Mouse (Mus musculus): ENCODE results near the gene Fam217b. TPM values are rescaled to one million over a fixed set of nuclear protein-coding genes. Genes with fewer than 3 reads are reported as not detected.

Gene Fam217b
- polyA plus RNA-seq, 1 experiment from 2014 or later = 1.2 TPM

DNA sequence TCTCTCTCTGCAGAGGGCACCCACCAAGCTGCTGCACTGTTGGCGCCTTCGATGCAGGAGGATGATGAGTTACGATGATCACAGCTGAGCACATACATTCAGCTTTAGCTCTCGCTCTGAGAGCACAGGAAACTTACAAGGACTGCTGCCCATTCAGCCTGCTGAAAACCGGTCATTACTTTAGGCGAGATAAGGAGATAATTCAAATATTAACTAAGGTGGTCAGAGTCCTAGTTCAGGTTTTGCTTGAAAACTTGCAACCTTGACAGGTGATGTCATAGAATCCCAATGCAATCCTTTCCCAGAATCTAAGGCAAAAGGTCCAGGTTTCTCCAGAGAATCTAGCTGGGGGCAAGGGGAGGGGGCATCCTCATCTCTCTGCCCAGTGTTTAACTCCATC, 15.1 kb downstream of the Fam217b start:
- H3K27ac ChIP-seq (ENCODE audit: low read depth, low read length) = no peak overlapping the region
- H3K4me1 ChIP-seq (ENCODE audit: control insufficient read depth, insufficient read depth, low read length) = no peaks in the 10 kb centered on the region
- H3K27me3 ChIP-seq (ENCODE audit: control insufficient read depth, insufficient read depth, low read length) = no peaks in the 10 kb centered on the region
- no peaks in the 10 kb centered on the region for H3K36me3 ChIP-seq (ENCODE audit: control insufficient read depth, insufficient read depth, low read length)
- H3K4me2 ChIP-seq = no peak overlapping the region
- no peak overlapping the region for H3K9ac ChIP-seq (ENCODE audit: low read length)
- H3K4me3 ChIP-seq (ENCODE audit: low read depth, low read length) = no peak overlapping the region
- 87% methylated on average over 6 of the region's 6 CpGs for WGBS
- DNase-seq (ENCODE audit: low spot score, missing footprints) (no peak), ATAC-seq (ENCODE audit: low FRiP score) (no peak)
- H3K9me3 ChIP-seq (ENCODE audit: control insufficient read depth, low read length) = no peaks in the 10 kb centered on the region

DNA sequence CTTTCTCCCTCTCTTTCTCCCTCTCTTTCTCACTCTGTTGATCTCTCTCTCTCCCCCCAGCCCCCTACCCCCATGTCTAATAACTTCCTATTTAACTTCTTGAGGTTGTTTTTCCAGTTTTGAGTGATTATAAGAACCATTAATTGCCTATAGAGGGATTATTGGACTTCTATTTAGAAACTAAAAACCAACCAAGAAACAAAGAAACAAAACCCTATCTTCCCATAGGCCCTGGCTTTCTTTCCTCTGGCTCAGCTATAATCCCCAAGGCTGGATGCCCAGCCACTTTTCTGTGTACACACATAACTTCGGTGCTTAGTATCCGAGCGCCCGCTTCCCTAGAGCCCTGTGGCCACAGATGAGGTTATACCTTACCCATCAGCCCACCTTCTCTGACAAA, 15.9 kb downstream of the Fam217b start, which contains the start of gene Cdh26:
Gene Cdh26 (plus strand): TSS at position 301 of the 400 bp plus-strand sequence.
- WGBS = 90% methylated on average over 4 of the region's 4 CpGs
- Histone ChIP-seq H3K36me3 (ENCODE audit: control insufficient read depth, insufficient read depth, low read length) (no peaks in the 10 kb centered on the region), H3K4me2 (no peak within 1 kb of the TSS), H3K9ac (ENCODE audit: low read length) (no peak within 1 kb of the TSS), H3K4me3 (ENCODE audit: low read depth, low read length) (no peak within 1 kb of the TSS), H3K9me3 (ENCODE audit: control insufficient read depth, low read length) (no peaks in the 10 kb centered on the region), H3K27me3 (ENCODE audit: control insufficient read depth, insufficient read depth, low read length) (no peaks in the 10 kb centered on the region), H3K27ac (ENCODE audit: low read depth, low read length) (no peak within 1 kb of the TSS), H3K4me1 (ENCODE audit: control insufficient read depth, insufficient read depth, low read length) (no peaks in the 10 kb centered on the region)
- ATAC-seq (ENCODE audit: low FRiP score) = no peak
- no peak for DNase-seq (ENCODE audit: low spot score, missing footprints)

DNA sequence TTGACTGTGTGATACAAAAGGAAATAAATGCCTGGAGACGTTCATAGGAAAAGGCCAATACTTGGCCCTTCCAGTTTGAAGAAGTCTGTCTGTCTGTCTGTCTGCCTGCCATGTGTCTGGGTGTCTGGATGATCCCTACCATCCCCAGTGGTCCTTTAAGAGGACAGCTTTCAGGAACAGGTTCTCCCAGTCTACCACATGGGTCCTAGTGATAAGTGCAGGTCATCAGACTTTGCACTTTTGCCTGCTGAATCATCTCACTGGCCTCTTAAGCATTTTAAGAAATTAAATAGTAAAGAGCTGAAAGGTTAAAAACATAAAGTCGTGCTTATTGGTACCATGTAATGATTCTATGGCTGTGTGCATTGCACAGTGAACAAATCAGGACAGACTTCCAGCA, 19.2 kb downstream of the Fam217b start:
- H3K9ac ChIP-seq (ENCODE audit: low read length) = no peak overlapping the region
- no peak overlapping the region for H3K27ac ChIP-seq (ENCODE audit: low read depth, low read length)
- H3K9me3 ChIP-seq (ENCODE audit: control insufficient read depth, low read length) = no peaks in the 10 kb centered on the region
- no peak for ATAC-seq (ENCODE audit: low FRiP score)
- DNase-seq (ENCODE audit: low spot score, missing footprints) = no peak
- no peak overlapping the region for H3K4me3 ChIP-seq (ENCODE audit: low read depth, low read length)
- H3K27me3 ChIP-seq (ENCODE audit: control insufficient read depth, insufficient read depth, low read length) = no peaks in the 10 kb centered on the region
- H3K36me3 ChIP-seq (ENCODE audit: control insufficient read depth, insufficient read depth, low read length) = no peaks in the 10 kb centered on the region
- no peak overlapping the region for H3K4me2 ChIP-seq
- WGBS = 78% methylated on average over 2 of the region's 2 CpGs
- no peaks in the 10 kb centered on the region for H3K4me1 ChIP-seq (ENCODE audit: control insufficient read depth, insufficient read depth, low read length)

DNA sequence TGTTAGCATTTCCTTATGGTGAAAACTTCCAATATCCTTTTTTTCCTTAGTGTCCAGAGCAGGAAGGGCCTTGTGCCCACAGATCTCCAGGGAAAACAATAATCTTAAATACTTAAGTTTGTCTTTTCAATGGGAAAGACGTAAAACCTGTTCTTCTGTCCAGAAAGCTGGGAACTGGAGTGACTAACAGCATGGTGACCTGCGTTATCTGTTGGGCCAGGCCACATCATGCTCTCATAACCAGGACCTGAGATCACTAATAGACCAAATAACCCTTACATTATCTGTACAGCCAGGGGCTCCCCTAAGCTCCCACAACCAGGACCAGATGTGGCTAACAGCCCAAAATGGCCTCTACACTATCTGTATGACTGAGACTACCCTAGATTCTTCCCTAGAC, 19.6 kb downstream of the Fam217b start:
- ATAC-seq (ENCODE audit: low FRiP score) (no peak), DNase-seq (ENCODE audit: low spot score, missing footprints) (no peak)
- H3K4me2 ChIP-seq = no peak overlapping the region
- no peaks in the 10 kb centered on the region for H3K27me3 ChIP-seq (ENCODE audit: control insufficient read depth, insufficient read depth, low read length)
- no peaks in the 10 kb centered on the region for H3K4me1 ChIP-seq (ENCODE audit: control insufficient read depth, insufficient read depth, low read length)
- H3K9me3 ChIP-seq (ENCODE audit: control insufficient read depth, low read length) = no peaks in the 10 kb centered on the region
- no peak overlapping the region for H3K4me3 ChIP-seq (ENCODE audit: low read depth, low read length)
- H3K36me3 ChIP-seq (ENCODE audit: control insufficient read depth, insufficient read depth, low read length) = no peaks in the 10 kb centered on the region
- WGBS = 82% methylated on average over 2 of the region's 2 CpGs
- no peak overlapping the region for H3K27ac ChIP-seq (ENCODE audit: low read depth, low read length)
- no peak overlapping the region for H3K9ac ChIP-seq (ENCODE audit: low read length)

DNA sequence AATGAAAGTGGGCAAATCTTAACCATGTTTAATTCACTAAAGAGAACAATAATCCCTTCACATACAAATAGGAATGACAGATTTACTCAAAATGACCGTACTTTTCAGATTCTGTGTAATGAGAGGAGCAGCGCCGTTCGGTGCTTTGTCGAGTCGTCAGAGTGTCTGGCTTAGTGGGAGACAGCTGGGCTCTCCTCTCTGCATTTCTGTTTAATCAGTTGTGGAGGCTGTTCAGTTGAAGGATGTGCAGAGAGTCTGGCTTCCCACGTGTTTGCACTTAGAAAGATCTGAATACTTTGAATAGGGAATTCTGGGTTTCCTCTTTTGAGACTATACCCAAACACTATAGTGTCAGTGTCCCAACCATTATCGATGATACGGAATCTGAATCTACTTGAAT, 23.0 kb downstream of the Fam217b start:
- 78% methylated on average over 9 of the region's 9 CpGs for WGBS
- H3K27ac ChIP-seq (ENCODE audit: low read depth, low read length) = no peak overlapping the region
- no peak for ATAC-seq (ENCODE audit: low FRiP score)

DNA sequence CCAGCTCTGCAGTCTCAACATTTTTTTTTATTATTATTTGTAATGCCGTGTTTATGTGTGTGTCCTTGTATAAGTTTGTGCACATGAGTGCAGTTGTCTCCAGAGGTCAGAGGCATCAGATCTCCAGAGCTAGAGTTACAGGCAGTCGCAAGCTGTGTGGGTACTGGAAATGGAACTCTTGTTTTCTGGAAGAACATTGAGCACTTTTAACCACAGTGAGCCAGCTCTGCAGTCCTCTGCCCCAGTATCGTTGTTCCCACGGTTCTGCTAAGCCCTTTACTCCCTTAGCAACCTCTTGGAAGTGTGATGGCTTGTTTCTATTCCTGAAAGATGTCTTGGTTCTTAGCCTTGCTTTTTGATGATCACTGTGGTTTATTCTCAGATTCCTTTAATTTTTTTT, 35.1 kb downstream of the Fam217b start:
- H3K4me3 ChIP-seq (ENCODE audit: low read depth, low read length) = no peak overlapping the region
- no peak overlapping the region for H3K27ac ChIP-seq (ENCODE audit: low read depth, low read length)
- ATAC-seq (ENCODE audit: low FRiP score) (no peak), DNase-seq (ENCODE audit: low spot score, missing footprints) (peak; percentile 69)
- 84% methylated on average over 4 of the region's 4 CpGs for WGBS
- H3K9ac ChIP-seq (ENCODE audit: low read length) = no peak overlapping the region
- no peak overlapping the region for H3K4me2 ChIP-seq
- H3K27me3 ChIP-seq (ENCODE audit: control insufficient read depth, insufficient read depth, low read length) = no peaks in the 10 kb centered on the region
- no peaks in the 10 kb centered on the region for H3K36me3 ChIP-seq (ENCODE audit: control insufficient read depth, insufficient read depth, low read length)
- H3K9me3 ChIP-seq (ENCODE audit: control insufficient read depth, low read length) = no peaks in the 10 kb centered on the region
- no peaks in the 10 kb centered on the region for H3K4me1 ChIP-seq (ENCODE audit: control insufficient read depth, insufficient read depth, low read length)

More for the DNA sequence above, 23.0 kb downstream of the Fam217b start:
- no peaks in the 10 kb centered on the region for H3K4me1 ChIP-seq (ENCODE audit: control insufficient read depth, insufficient read depth, low read length)
- H3K9ac ChIP-seq (ENCODE audit: low read length) = no peak overlapping the region
- no peaks in the 10 kb centered on the region for H3K36me3 ChIP-seq (ENCODE audit: control insufficient read depth, insufficient read depth, low read length)
- DNase-seq (ENCODE audit: low spot score, missing footprints) = no peak
- no peaks in the 10 kb centered on the region for H3K27me3 ChIP-seq (ENCODE audit: control insufficient read depth, insufficient read depth, low read length)
- no peak overlapping the region for H3K4me3 ChIP-seq (ENCODE audit: low read depth, low read length)
- H3K4me2 ChIP-seq = no peak overlapping the region
- H3K9me3 ChIP-seq (ENCODE audit: control insufficient read depth, low read length) = no peaks in the 10 kb centered on the region

DNA sequence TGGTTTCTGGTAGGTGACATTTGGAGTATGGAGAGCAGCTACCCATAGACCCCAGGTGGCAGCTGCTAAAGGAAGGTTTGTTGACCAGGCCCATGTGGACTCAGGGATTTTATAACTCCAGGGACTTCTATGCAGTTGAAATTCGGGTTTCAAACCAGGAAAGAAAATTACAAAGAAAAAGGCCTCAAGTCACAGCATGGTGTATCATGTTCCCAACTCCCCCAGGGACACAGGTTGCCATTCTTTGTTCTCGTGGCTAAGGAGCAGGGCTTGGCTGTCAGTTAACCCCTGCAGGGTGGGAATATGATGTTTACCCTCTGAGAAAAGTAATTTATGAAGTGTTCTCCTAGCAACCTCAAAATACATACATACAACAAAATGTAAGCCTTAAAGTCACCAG, 35.9 kb downstream of the Fam217b start:
- H3K36me3 ChIP-seq (ENCODE audit: control insufficient read depth, insufficient read depth, low read length) = no peaks in the 10 kb centered on the region
- no peaks in the 10 kb centered on the region for H3K27me3 ChIP-seq (ENCODE audit: control insufficient read depth, insufficient read depth, low read length)
- WGBS = 23% methylated on average over 2 of the region's 2 CpGs
- H3K4me2 ChIP-seq = no peak overlapping the region
- H3K9ac ChIP-seq (ENCODE audit: low read length) = no peak overlapping the region
- DNase-seq (ENCODE audit: low spot score, missing footprints) (peak; percentile 59), ATAC-seq (ENCODE audit: low FRiP score) (no peak)
- no peaks in the 10 kb centered on the region for H3K4me1 ChIP-seq (ENCODE audit: control insufficient read depth, insufficient read depth, low read length)
- no peak overlapping the region for H3K27ac ChIP-seq (ENCODE audit: low read depth, low read length)
- no peaks in the 10 kb centered on the region for H3K9me3 ChIP-seq (ENCODE audit: control insufficient read depth, low read length)
- no peak overlapping the region for H3K4me3 ChIP-seq (ENCODE audit: low read depth, low read length)

DNA sequence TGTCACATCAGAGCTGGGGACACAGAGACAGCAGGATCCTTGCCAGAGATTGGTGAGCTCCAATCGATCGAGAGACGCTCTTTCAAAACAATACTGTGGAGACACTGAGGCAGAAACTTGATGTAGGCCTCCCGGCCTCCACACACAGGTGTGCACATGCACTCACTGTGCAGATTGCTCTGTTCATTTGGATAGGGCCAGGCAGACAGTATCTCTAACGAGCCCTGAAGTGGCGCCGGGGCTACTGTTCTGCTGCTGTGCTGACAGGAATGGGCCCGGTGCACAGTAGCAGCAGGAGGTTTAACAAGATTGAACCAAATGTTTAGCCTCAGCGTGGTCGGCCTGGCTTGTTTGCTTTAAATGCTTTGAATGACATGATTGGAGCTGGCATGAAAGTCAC, 36.6 kb downstream of the Fam217b start:
- ATAC-seq (ENCODE audit: low FRiP score) = no peak
- H3K27ac ChIP-seq (ENCODE audit: low read depth, low read length) = no peak overlapping the region

DNA sequence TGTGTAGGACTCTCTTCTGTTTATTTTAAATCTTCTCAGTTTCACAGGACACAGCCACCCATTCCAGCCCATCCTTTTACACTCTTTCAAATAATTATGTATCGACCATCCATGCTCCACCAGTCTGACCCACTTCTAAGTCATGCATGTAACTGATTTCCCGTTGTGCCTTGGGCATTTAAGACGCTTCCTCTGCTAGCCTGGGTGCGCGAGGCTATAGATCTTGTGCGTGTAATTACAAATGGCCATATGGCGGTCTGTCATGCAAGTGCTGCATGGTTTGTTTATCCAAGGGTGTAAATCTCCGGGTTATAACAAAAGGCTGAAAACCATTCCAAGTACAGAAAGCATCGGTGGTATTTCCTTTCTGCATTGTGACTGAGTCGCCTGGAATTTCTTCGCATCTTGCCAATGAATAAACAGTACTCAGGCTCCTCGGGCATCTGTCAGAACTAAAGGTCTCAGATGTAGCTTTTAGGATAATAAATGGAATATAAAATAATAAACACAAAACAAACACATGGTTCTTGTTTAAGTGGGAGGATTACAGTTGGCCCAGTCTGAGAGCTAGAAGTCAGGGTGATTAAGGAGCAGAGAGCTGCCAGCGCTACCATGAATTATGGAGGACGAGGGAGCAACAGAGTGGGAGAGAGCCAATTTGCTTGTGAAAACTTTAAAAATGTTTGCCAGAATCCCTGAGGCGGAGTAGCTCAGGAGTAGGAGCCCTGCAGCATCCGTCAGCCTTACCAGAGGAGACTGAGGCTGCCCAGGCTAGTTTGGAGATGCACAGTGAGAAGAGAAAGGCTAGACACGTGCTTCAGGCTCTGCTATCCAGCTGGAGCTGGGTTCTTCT, 40.6 kb downstream of the Fam217b start:
- Histone ChIP-seq H3K9ac (ENCODE audit: low read length) (no peak overlapping the region), H3K4me2 (no peak overlapping the region), H3K4me1 (ENCODE audit: control insufficient read depth, insufficient read depth, low read length) (no peaks in the 10 kb centered on the region), H3K27me3 (ENCODE audit: control insufficient read depth, insufficient read depth, low read length) (no peaks in the 10 kb centered on the region), H3K36me3 (ENCODE audit: control insufficient read depth, insufficient read depth, low read length) (no peaks in the 10 kb centered on the region), H3K4me3 (ENCODE audit: low read depth, low read length) (no peak overlapping the region), H3K27ac (ENCODE audit: low read depth, low read length) (no peak overlapping the region), H3K9me3 (ENCODE audit: control insufficient read depth, low read length) (no peaks in the 10 kb centered on the region)
- WGBS = 64% methylated on average over 17 of the region's 17 CpGs
- DNase-seq (ENCODE audit: low spot score, missing footprints) (peak; percentile 84), ATAC-seq (ENCODE audit: low FRiP score) (peak; percentile 57; the same call in 1 of the 2 replicates)

More for the DNA sequence above, 36.6 kb downstream of the Fam217b start:
- Histone ChIP-seq H3K36me3 (ENCODE audit: control insufficient read depth, insufficient read depth, low read length) (no peaks in the 10 kb centered on the region), H3K4me1 (ENCODE audit: control insufficient read depth, insufficient read depth, low read length) (no peaks in the 10 kb centered on the region), H3K9ac (ENCODE audit: low read length) (no peak overlapping the region), H3K4me3 (ENCODE audit: low read depth, low read length) (no peak overlapping the region), H3K27me3 (ENCODE audit: control insufficient read depth, insufficient read depth, low read length) (no peaks in the 10 kb centered on the region), H3K9me3 (ENCODE audit: control insufficient read depth, low read length) (no peaks in the 10 kb centered on the region), H3K4me2 (no peak overlapping the region)
- 71% methylated on average over 10 of the region's 10 CpGs for WGBS
- DNase-seq (ENCODE audit: low spot score, missing footprints) = peak; percentile 61

All from midbrain, embryonic 11.5 days (tissue).